Mouse (Mus musculus) C2C12 (cell line): ENCODE measurements around the gene Ywhab.

Experiments
- CEBPB ChIP-seq: IDR thresholded peaks from one replicate; pipeline ENCODE4 v1.6.1; 2011; ENCODE audit warnings: low read depth, mild to moderate bottlenecking, control low read depth, moderate library complexity
- CTCF ChIP-seq: IDR thresholded peaks from one replicate; pipeline ENCODE4 v1.5.1; 2011; ENCODE audit not compliant: control insufficient read depth, insufficient read depth, insufficient read length
- FOSL1 ChIP-seq: IDR thresholded peaks from one replicate; pipeline ENCODE4 v1.8.0; 2011; ENCODE audit warnings: mild to moderate bottlenecking, low read length; ENCODE audit not compliant: poor library complexity, insufficient read depth, severe bottlenecking
- MAX ChIP-seq: IDR thresholded peaks from one replicate; pipeline ENCODE4 v1.6.1; 2011; ENCODE audit warnings: mild to moderate bottlenecking, control low read depth
- MYOD1 ChIP-seq: IDR thresholded peaks from one replicate; pipeline ENCODE4 v1.6.1; 2011; ENCODE audit warnings: low read depth; ENCODE audit not compliant: control insufficient read depth, insufficient read length
- MYOG ChIP-seq: IDR thresholded peaks from one replicate; pipeline ENCODE4 v1.6.1; 2011; ENCODE audit not compliant: control insufficient read depth, insufficient read length; ENCODE audit errors: extremely low read depth
- USF1 ChIP-seq: IDR thresholded peaks from one replicate; pipeline ENCODE4 v1.6.1; 2011; ENCODE audit warnings: low read depth, mild to moderate bottlenecking, control low read depth, moderate library complexity

DNA sequence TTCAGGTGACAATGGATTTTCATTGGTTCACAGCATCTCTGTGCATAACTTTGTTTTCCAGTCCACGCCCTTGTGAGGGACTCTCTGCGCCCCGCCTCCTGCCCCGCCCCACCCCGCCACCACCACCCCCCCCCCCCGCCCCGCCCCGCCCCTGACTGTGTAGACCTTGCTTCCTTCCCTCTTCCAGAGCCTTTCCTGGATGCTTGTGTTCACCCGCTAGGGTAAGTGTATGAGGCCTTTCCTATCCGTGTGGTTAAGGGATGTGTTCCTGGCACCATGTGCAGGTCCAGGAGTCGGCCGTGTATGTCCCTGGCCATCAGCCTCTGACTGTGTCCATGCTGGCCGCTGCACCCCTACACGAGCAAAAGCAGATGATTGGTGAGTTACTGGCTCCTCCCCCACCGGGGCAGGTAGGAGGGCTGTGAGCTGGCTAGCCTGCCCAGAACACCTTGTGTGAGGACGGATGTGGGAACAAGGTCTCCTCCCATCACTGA, 52.5 kb downstream of the Ywhab start:
- TF ChIP-seq MYOD1 (no peak), CTCF (no peak), MAX (no peak), USF1 (no peak), MYOG (no peak), CEBPB (no peak), FOSL1 (no peak)
